Mouse (Mus musculus) adipocyte (in vitro differentiated cells): ENCODE data around the gene 9430097D07Rik.

Experiments used
- DNase-seq: peaks from one replicate; pipeline ENCODE4 v3.0.0-alpha.2; 2016; ENCODE audit warnings: low spot score

9430097D07Rik gene

DNA sequence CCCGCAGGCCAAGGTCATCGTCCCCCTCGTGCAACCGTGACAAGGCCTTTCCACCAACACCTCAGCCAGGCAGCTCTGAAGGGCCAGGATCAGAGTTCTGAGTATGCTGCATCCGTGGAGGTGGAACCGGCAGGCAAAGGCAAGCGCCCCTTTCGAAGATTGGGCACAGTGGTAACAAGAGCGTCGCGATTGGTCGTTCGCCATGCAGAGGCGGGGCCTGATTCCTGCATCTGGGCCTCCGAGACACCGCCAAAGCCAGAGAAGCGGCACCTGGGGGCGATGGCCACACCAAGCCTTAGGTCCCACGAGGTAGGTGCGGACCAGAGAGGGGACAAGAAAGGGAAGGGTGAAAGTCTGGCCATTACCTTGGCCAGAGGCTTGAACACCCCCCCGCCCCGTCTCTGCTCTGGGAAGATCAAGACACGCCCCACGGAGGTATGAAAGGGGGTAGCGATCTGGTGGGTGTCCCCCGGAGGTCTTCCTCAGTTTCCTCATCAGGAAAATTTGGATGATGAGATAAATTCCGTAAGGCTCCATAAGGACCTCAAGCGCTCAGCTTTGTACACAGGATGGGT, at the start of gene 9430097D07Rik:
9430097D07Rik (minus strand) TSS at position 99 of the 575 bp plus-strand sequence.
- DNase-seq = no peak

DNA sequence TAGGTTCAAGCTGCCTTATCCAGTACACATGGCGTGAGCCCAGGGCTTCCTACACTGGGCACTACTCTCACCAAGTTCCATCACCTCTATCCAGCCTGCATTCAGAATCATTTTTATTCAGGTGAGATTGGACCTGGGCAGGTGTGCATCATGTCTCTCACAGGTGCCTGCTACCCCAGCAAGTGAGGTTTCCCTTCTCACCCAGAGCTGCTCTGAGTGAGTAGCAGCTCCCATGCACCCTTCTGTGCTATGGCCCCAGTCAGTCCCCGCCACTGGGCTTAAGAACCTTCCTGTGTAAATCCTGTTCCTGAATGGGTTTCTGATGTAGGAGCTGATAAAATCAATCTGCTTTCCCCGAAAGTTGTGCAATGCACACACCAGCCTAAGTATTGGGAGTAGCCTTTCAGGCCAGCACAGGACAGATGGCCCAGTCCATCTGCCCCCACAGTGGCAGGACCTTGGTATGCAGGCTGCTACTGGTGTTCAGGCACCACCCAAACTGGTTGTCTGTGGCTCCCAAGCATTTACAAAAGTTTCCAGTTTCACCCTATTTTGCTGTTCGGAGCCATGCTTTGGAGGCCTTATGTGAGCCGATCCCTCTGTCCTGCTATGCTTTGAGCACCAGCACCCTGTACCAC, 48.7 kb upstream of the 9430097D07Rik start:
- no peak for DNase-seq

DNA sequence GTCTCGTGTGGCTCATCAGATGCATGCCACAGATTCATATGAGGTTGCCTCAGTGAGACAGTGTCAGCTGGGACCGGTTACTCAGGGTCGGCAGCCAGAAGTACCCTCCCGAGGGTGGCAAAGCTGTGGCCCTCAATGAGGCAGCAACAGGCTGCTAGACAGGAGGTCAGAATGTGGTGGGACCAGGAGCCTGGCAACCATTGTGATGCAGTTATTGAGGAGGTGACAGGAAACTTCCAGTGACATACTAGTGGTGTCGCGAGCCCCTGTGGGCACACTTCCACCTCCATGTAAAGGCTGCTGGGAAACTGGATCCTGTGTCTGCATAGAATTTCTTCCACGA, 46.0 kb upstream of the 9430097D07Rik start, which contains the start of gene Ak1:
Ak1 (plus strand) TSS at position 242 of the 343 bp plus-strand sequence.
- DNase-seq = no peak

DNA sequence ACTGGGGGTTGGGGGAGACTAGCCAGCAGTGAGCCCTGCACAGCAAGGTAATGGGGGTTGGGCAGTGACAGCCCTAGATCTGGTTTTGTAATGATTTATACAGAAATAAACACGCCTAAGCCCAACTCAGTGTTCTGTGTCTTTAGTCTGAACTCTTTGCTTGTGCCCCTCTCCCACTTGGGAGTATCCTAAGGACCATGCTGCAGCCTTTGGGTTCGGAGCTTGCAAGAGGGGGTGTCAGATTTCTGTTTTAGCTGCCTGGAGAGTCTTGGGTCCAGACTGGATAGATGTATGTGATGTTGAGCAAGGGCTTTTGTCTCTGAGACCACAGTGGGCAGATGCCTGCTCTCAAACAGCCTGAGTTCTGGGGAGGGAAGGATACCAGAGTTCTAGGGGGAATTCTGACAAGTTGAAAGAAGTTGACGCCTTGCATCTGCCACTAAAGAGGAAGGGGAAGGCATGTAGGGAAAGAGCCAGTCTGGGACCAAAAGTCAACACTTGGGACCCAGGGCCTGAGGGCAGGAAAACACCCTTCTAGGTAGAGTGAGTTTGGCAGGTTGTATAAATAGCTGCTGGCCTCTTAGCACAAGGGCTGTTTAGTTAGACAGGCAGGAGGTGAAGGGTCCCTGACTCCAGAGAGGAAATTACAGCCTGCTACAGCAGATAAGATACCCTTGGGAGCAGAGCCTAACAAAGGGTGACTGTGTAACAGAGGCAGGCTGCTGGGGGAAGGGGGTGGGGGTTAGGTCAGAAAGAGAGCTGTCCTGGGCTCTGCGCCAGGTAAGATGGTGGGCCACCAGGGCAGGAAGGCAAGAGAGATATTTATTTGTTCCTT, 45.4 kb upstream of the 9430097D07Rik start:
- DNase-seq = peak; percentile 84

DNA sequence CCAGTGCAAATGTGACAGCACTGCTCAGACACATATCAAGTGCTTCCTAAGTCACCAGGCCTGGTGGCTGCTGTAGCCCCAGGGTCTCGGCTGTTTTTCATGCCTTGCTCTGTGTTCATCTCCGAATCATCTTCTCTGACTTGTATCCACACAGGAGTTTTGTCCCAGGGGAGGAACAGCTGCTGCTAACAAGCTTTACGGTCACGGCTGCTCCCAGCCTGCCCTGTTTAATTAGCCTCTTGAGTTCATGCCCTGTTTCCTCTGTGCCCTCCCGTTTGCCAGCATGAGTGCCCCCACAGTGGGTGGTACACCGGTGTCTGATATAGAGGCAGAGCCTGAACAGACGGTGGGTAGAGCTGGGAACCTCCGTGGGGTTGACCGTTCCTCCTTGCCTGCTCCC, 42.6 kb upstream of the 9430097D07Rik start:
- DNase-seq = no peak

DNA sequence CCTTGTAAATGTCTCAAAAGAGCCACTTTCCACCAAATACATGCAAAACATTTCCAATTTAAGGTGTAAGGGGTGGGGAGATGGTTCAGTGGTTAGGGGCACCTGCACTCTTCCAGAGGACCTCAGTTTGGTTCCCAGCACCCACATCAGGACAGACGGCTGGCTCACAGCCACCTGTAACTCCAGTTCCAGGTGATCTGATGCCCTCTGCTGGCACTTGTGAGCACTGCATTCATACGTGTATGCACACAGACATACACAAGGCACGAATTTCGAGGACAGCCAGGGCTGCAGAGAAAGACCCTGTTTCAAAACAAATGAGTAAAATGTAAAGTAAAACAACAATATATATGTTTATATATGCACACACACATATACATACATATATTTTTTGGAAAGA, 42.1 kb upstream of the 9430097D07Rik start:
- DNase-seq = no peak

DNA sequence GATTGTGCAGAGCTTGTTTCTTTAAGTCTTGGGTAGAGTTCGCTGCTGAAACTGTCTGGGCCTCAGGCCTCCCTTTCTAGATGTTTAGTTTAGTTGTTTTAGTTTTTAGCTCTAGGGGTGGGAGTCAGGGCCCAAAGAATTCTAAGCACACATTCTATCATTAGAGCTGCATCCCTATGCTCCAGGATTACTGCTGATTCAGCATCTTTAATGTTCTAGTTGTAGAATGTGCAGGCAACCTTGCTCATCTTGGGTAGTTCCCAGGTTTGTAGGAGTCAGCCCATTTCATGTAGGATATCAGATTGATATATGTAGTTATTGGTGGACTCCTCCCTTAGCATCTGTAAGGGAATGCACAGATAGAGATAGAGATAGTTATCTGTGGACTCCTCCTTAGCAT, 41.6 kb upstream of the 9430097D07Rik start:
- DNase-seq = no peak

DNA sequence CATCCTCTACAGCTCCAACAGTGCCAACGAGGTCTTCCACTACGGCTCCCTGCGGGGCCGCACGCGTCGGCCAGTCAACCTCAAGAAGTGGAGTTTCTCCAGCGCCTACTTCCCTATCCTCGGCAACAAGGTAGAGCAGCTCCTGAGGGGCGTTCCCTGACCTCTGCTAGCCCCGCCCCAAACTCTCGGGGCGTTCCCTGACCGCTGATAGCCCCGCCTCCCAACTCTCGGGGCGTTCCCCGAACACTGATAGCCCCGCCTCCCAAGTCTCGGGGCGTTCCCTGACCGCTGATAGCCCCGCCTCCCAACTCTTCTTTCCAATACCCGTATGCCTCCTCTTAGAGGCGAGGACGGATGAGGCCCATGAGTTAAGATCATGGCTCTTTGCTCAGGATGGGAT, 36.8 kb upstream of the 9430097D07Rik start:
- DNase-seq = no peak

DNA sequence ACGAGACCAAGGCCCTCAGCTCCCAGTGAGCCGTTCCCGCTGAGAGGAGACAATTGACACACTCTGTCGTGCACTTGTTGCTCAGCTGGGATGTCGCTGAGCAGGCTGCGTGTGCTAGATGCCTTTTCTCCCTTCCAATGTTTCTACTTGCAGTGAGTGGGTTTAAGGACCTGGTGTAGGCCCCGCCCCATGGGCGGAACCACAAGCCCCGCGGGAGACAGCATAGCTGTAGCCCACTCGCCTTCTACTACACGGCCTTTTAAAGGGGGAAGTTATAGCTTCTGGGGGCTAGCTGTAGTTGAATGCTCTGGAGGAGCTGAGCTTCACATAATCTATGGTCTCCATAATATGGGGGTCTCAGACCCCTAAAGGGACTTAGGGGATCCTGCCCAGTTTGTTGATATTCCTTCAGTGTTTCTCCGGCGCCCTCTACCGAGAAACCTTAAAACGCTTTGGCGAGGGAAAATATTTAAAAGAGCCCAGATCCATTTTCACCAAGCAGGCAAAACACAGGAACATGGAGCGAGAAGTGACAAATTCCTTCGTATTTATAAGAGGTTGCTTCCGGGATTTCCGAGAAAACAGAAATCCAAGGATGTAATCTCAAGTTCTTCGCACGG, 35.2 kb upstream of the 9430097D07Rik start:
- peak; percentile 39 for DNase-seq

DNA sequence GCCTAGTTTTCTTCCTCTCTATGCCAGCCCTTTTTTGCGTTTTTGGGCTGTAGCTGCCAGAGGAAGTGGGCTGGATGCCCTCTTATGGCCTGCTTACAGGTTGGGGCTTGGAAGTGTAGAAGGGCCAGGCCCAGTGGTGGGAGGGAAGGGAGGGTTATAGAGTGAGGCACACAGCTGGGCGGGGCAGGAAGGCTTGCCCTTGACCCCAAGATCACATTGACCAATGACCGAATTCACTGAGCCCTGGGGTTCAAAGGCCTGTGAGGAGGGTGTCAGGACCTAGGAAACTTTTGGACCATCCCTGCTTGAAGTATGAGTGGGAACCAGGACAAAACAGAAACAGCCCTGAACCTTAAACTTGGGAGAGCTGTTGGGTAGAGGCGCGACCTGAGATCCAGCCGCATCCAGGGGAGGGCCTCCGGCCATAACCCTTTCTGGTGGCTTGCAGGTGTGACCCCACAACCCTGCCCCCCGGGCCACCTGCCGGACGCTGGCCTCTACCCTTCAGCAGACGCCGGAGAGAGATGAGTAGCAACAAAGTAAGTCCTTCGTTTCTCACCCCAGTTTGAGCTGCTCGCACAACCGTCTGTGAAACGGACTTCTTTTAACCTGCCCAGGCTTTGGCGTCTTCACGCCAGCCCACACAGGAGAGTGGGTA, 33.4 kb upstream of the 9430097D07Rik start:
- no peak for DNase-seq

DNA sequence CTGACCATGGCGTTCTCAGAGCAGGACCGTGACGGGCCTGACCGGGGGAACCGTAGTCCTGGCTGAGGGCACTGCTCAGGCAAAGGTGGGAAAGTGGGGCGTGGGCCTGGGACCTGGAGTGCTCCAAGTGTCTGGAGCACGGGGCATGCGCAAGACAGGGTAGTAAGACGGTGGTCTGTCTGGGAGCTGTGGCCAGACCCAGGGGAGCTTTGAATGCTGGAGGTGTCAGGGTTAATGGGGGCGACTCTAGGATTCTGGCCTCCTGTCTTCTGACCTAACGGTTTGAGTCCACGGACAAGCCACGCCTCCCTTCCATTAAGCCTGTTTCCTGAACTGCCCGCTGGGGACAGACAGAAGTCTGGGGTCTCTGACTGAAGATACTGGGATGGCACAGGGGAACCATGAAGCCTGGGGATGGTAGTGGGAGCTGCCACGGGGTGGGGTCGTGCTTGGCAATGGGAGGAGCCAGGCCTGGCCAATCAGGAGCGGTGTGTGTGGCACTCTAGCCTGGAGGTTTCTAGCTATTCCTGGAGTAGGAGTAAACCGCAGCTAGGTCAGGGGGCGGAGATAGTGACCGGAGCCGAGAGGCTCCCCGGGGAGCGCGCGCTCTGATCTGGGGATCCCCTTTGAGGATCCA, 32.8 kb upstream of the 9430097D07Rik start:
- peak; percentile 83 for DNase-seq

DNA sequence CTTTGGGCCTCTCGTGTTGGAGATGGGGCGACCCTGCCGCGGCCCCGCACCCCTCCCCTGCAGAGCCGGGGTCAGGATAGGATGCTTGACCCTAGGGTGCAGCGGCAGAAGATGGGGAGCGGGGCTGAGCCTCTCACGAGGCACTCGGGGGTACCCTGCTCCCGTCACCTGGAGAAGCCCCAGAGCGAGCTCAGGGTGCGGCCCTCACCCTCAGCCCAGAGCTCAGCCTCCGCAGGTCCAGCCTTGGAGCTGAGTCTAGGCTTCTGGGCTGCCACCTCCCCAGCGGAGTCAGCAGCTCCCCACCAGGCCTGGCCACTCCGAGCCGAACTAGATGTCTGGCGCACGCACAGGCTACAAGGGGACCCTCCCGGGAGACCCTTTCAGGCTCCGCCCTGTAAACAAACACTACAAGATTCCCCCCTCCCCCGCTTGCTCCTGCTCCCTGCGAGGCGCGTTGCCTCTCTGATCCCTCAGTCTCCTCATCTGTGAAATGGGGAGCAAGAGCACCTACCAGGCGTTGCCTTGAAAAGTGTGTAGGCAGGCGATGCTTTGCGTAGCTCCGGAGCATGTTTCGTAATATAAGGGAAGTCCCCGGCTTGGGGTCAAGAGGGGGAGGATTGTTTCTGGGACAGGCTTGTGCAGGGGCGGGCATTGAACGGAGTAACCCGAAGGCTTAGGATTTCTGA, 31.9 kb upstream of the 9430097D07Rik start:
- peak; percentile 82 for DNase-seq

DNA sequence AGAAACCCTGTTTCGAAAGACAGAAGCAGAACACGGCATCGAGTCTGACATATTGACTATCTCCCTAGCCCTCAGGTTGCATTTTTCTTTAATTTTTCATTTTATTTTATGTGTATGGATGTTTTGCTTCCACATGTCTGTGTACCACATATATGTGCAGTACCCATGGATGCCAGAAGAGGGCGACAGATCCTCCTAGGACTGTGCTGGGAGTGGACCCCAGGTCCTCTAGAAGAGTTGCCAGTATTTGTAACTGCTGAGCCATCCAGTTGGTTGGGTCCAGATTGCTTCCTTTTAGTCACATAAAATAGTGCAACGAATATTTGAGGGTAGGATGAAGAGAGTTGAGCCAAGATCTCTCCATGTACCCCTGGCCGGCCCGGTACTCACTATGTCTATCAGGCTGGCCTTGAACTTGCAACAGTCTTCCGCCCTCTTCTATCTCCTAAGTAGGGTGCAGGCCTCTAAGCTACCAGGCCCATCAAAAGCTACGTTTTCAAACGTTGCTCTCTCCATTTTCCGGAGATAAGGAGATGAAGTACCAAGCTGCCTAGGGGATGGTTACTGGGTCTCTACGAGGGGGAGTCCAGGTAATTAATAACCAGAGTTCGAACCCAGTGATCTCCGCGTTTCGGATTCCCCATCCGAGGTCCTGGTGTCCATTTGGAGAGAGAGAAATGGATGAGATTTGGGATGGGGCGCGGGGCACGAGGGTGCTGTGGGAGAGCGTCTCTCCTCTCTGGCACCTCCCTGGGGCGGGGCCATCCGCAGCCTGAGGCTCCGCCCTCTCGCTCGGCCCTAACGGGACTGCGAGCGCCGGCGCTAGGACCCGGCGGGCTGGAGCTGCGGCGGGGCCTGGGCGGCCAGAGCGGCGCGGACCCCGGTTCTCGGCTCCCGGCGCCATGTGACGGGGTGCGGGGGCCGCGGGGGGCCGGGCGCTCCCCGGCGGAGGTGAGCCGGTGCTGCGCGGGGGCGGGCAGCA, 31.0 kb upstream of the 9430097D07Rik start:
- peak; percentile 81 for DNase-seq

DNA sequence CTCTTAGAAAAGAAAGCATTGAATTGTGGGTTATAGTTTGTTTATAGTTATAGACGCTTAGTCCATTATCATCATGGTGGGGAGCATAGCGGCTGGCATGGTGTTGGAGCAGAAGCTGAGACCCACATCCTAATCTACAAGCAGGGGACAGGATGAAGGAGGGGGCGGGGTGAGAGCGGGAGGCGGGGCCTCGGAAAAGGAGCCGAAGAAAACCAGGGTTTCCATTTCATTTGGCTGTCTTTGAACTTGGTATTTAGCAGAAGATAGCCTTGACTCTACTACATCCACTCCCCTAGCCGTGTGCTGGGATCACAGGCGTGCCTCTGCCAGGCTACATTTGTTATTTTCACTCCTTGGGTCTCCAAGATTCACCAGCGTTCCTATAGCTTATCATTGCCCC, 29.1 kb upstream of the 9430097D07Rik start:
- no peak for DNase-seq

DNA sequence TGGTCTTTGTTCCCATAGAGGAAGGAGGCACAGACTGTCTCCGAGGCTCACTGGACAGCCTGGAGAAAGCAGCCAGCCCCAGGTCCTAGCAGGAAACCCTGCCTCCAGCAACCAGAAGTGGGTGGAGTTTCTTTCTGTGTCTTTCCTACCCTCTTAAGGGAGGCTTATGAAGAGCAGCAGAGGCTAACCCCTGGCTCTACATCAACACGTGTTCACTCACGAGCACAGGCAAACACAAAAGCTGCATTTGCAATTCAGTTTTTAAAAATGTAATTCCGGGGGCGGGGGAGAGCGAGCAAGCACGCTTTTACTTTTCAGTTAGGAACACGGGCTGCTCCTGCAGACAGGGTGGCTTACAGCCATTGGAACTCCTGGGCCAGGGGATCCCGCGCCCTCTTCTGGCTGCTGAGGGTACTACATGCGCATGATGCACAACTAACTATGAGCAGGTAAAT, 27.1 kb upstream of the 9430097D07Rik start:
- DNase-seq = no peak

DNA sequence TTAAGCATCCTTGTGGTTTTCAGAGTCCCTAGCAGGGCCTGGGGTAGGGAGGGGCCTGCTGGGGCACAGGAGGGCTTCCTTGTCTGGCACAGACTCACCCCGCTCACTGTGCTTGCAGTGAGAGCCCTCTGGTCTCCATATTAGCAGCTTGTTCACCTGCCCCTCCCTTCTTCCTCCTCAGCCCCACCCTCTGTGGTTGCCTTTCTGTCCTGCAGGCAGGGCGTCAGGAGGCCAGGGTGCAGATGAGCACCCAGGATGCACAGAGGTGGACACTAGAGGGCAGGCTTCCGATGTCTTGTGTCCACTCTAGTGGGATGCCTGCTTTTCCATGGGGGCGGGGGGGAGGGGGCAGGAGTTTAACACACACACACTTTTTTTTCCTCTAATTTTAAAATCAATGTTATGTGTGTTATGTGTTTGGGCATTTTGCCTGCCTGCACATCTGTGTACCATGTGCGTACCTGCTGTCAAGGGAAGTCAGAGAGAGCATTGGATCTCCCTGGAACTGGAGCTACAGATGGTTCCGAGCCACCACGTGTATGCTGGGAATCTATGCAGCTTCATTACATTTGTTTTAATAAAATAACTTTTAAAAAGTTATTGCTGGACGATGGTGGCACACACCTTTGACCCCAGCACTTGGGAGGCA, 26.1 kb upstream of the 9430097D07Rik start:
- DNase-seq = no peak

DNA sequence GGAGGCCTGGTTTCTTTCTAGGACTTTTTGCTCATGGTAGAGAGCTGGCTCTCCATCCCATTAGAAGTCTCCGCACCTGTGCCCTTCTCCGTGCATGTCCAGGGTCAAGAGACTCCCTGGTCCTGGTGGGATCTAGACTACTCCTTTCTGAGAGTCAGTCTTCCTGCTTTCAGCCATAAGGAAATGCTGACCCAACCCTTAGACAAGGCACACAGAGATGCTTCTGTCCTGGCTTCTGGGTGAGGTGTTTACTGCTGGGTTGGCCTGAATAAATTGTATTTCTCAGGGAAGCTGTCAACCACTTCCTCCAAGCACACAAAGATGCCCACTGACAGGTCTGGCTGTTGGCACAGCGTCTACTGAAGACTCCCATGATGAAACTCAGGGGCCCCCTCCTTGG, 23.9 kb upstream of the 9430097D07Rik start, which contains the start of gene St6galnac6:
St6galnac6 (plus strand) TSS at position 301 of the 400 bp plus-strand sequence.
- DNase-seq = no peak

DNA sequence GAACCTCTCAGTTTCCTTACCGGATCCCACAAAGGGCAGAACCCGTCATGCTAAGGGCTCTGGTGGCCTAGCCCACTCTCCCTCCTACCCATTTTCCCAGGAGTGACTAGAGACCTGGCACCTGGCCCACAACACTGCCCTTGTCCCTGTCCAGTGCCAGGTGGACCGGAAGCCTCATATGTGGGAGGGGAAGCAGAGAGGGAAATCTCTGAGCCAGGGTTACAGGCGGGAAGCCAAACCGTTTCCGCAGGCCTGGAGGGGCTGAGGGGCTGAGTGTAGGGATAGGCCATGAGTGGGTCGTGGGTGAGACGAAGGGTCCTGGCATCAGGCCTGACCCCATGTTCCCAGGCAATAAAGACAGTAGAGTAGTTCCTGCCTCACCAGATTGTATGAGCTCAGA, 23.0 kb upstream of the 9430097D07Rik start:
- DNase-seq = no peak

DNA sequence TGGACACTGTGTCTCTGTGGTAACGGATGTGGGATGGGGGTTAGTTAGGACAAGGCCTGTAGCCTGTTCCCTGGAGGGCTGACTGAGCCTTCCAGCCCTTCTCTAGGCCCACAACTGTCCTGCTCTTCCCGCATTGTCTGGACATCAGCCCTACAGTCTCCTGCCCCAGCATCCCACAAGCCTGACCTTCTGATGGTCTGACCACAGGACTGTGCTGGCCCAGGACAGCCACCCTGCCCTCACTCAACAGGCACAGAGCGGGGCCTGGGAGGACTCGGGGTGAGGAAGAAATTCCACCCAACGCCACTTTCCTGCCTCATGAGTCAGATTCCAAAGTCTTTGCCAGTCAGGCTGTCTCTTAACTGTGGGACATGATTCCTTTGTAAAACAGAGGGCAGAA, 22.2 kb upstream of the 9430097D07Rik start:
- no peak for DNase-seq
